Comparison of ENCODE assay signal across 21 mouse cellular contexts in the genomic region with DNA sequence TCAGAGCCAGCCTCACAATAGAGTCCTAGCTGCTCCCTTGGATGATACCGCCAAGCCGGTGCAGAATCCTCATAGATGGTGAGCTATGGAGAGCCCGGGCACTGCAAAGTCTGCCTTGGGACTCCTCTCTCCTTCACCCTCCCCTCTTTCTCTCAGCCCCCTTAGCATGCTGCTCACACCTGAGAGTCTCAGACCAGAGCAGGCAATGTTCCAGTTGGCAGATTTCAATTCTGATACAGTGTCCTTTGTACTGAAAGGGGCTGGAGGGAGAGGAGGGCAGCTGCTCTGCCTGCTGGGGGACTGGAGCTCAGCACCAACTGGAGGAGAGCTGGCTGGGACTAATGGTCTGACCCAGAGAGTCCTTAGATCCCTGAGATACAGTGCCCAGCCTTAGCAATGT.
DNase-seq lines count a peak whose midpoint lies in the region; ATAC-seq and TF ChIP-seq lines count a peak whose summit lies in the region.
"Had no signal": no experiment of that assay in that cellular context is flagged by ENCODE, and none has a peak within 500 bp of the region (broad histone marks: within the 10 kb centered on the region; RNA-seq: fewer than 3 reads in every experiment).

No protein-coding gene starts in this region.

- H3K4me1 ChIP-seq in forebrain, postnatal 0 days (ENCODE audit: insufficient read depth) = no peaks in the 10 kb centered on the region
- peaks cover 10% of the 10 kb centered on the region; the same call in 1 of the 2 replicates for H3K4me1 ChIP-seq in forebrain, embryonic 10.5 days
- H3K4me1 ChIP-seq in hindbrain, embryonic 15.5 days (replicated peaks) = peaks cover 2% of the 10 kb centered on the region; the same call in 1 of the 2 replicates
- no peaks in the 10 kb centered on the region for H3K4me1 ChIP-seq in hindbrain, embryonic 10.5 days (replicated peaks)
- 0 out of 2 replicates have a peak, but pooled peaks cover 3% of the 10 kb centered on the region for H3K4me1 ChIP-seq in midbrain, embryonic 16.5 days (ENCODE audit: control insufficient read depth, insufficient read depth, low read length)
- H3K4me1 ChIP-seq in midbrain, embryonic 10.5 days = peaks cover 10% of the 10 kb centered on the region; the same call in 1 of the 2 replicates
- H3K4me1 ChIP-seq in heart, embryonic 11.5 days (ENCODE audit: control insufficient read depth, insufficient read depth, low read length) = no peaks in the 10 kb centered on the region; the same call in 1 of the 2 replicates

- no peak overlapping the region for H3K27ac ChIP-seq in forebrain, postnatal 0 days (ENCODE audit: low read depth, low read length)
- H3K27ac ChIP-seq in forebrain, embryonic 10.5 days = no peak overlapping the region
- no peak overlapping the region for H3K27ac ChIP-seq in hindbrain, embryonic 15.5 days (replicated peaks)
- H3K27ac ChIP-seq in hindbrain, embryonic 10.5 days = no peak overlapping the region
- H3K27ac ChIP-seq in midbrain, embryonic 16.5 days (ENCODE audit: low read length) = no peak overlapping the region
- no peak overlapping the region for H3K27ac ChIP-seq in midbrain, embryonic 10.5 days (replicated peaks)
- no peak overlapping the region for H3K27ac ChIP-seq in heart, embryonic 11.5 days (ENCODE audit: low read depth, low read length)
- H3K27ac ChIP-seq: heart, adult 2 months; heart, embryonic 10.5 days had no signal

- H3K4me2 ChIP-seq in forebrain, postnatal 0 days (ENCODE audit: low read depth) = no peak overlapping the region
- no peak overlapping the region for H3K4me2 ChIP-seq in hindbrain, embryonic 15.5 days
- H3K4me2 ChIP-seq in midbrain, embryonic 16.5 days (ENCODE audit: low read length) = no peak overlapping the region
- H3K4me2 ChIP-seq in heart, embryonic 11.5 days = no peak overlapping the region

- no peaks in the 10 kb centered on the region for H3K36me3 ChIP-seq in forebrain, postnatal 0 days (ENCODE audit: insufficient read depth)
- no peaks in the 10 kb centered on the region for H3K36me3 ChIP-seq in forebrain, embryonic 10.5 days (replicated peaks)
- no peaks in the 10 kb centered on the region for H3K36me3 ChIP-seq in hindbrain, embryonic 15.5 days
- H3K36me3 ChIP-seq in hindbrain, embryonic 10.5 days = no peaks in the 10 kb centered on the region
- no peaks in the 10 kb centered on the region for H3K36me3 ChIP-seq in midbrain, embryonic 16.5 days (ENCODE audit: control insufficient read depth, insufficient read depth, low read length)
- H3K36me3 ChIP-seq in midbrain, embryonic 10.5 days = no peaks in the 10 kb centered on the region
- H3K36me3 ChIP-seq in heart, embryonic 11.5 days (ENCODE audit: control insufficient read depth, insufficient read depth, low read length) = no peaks in the 10 kb centered on the region
- H3K36me3 ChIP-seq: heart, embryonic 10.5 days had no signal

- H3K9ac ChIP-seq in forebrain, postnatal 0 days = no peak overlapping the region
- no peak overlapping the region for H3K9ac ChIP-seq in hindbrain, embryonic 15.5 days
- no peak overlapping the region for H3K9ac ChIP-seq in midbrain, embryonic 16.5 days (ENCODE audit: low read depth, low read length)
- H3K9ac ChIP-seq in heart, embryonic 11.5 days (ENCODE audit: low read depth, low read length) = no peak overlapping the region

- H3K27me3 ChIP-seq in forebrain, postnatal 0 days (ENCODE audit: insufficient read depth, low read length) = no peaks in the 10 kb centered on the region
- H3K27me3 ChIP-seq in forebrain, embryonic 10.5 days (ENCODE audit: poor library complexity, severe bottlenecking) = no peaks in the 10 kb centered on the region
- no peaks in the 10 kb centered on the region for H3K27me3 ChIP-seq in hindbrain, embryonic 15.5 days
- no peaks in the 10 kb centered on the region for H3K27me3 ChIP-seq in hindbrain, embryonic 10.5 days (ENCODE audit: insufficient read depth, poor library complexity, severe bottlenecking)
- no peaks in the 10 kb centered on the region for H3K27me3 ChIP-seq in midbrain, embryonic 16.5 days (ENCODE audit: control insufficient read depth, insufficient read depth, low read depth, low read length)
- no peaks in the 10 kb centered on the region for H3K27me3 ChIP-seq in midbrain, embryonic 10.5 days (ENCODE audit: low read depth, poor library complexity, severe bottlenecking)
- no peaks in the 10 kb centered on the region for H3K27me3 ChIP-seq in heart, embryonic 11.5 days (ENCODE audit: control insufficient read depth, insufficient read depth, low read length)

- no peaks in the 10 kb centered on the region for H3K9me3 ChIP-seq in forebrain, postnatal 0 days (ENCODE audit: low read length)
- no peaks in the 10 kb centered on the region for H3K9me3 ChIP-seq in forebrain, embryonic 10.5 days
- no peaks in the 10 kb centered on the region for H3K9me3 ChIP-seq in hindbrain, embryonic 15.5 days
- no peaks in the 10 kb centered on the region for H3K9me3 ChIP-seq in hindbrain, embryonic 10.5 days
- no peaks in the 10 kb centered on the region for H3K9me3 ChIP-seq in midbrain, embryonic 16.5 days (replicated peaks; ENCODE audit: control insufficient read depth, low read length, poor library complexity, severe bottlenecking)
- H3K9me3 ChIP-seq in midbrain, embryonic 10.5 days (replicated peaks) = no peaks in the 10 kb centered on the region
- H3K9me3 ChIP-seq in heart, embryonic 11.5 days (replicated peaks; ENCODE audit: control insufficient read depth, low read length) = no peaks in the 10 kb centered on the region
- H3K9me3 ChIP-seq: heart, embryonic 10.5 days had no signal

- peak; percentile 48; the same call in 1 of the 2 replicates for ATAC-seq in forebrain, postnatal 0 days
- ATAC-seq in hindbrain, embryonic 15.5 days (ENCODE audit: low FRiP score, low read depth) = peak; percentile 61; the same call in 1 of the 2 replicates
- ATAC-seq in midbrain, embryonic 16.5 days = peak; percentile 39; the same call in 1 of the 2 replicates
- ATAC-seq in heart, embryonic 11.5 days (replicated peaks; ENCODE audit: insufficient number of reproducible peaks, low FRiP score, low TSS enrichment) = no peak
- ATAC-seq: activated CD4-positive, CD25-positive, alpha-beta regulatory T cell, adult 4 months; forebrain, embryonic 14.5 days; inflammation-experienced regulatory T-cells, adult 6 months; intestine, embryonic 16.5 days had no signal

- TF ChIP-seq CTCF in forebrain, postnatal 0 days (IDR thresholded peaks at IDR 0.05; ENCODE audit: low read depth) = no peak

- DNase-seq in forebrain, postnatal 0 days = no peak
- no peak for DNase-seq in forebrain, embryonic 10.5 days (ENCODE audit: extremely low spot score, low spot score)
- no peak for DNase-seq in hindbrain, embryonic 10.5 days (ENCODE audit: low spot score)
- DNase-seq in midbrain, embryonic 10.5 days (ENCODE audit: low spot score) = no peak
- DNase-seq in kidney, postnatal 25 days = no peak
- DNase-seq: adrenal gland, adult 8-10 months; adrenal gland, postnatal 25 days; cerebellum, adult 18-20 months; cerebellum, adult 9-10 months; cerebellum, postnatal 14 days; gastrocnemius, postnatal 10 days; gastrocnemius, postnatal 36 days; heart, adult 2 months had no signal

- H3K4me3 ChIP-seq in forebrain, postnatal 0 days (ENCODE audit: low read depth, low read length) = no peak overlapping the region
- H3K4me3 ChIP-seq in forebrain, embryonic 10.5 days = no peak overlapping the region
- H3K4me3 ChIP-seq in hindbrain, embryonic 15.5 days = no peak overlapping the region
- H3K4me3 ChIP-seq in hindbrain, embryonic 10.5 days = no peak overlapping the region
- H3K4me3 ChIP-seq in midbrain, embryonic 16.5 days (ENCODE audit: low read depth, low read length) = no peak overlapping the region
- H3K4me3 ChIP-seq in midbrain, embryonic 10.5 days = no peak overlapping the region
- H3K4me3 ChIP-seq in heart, embryonic 11.5 days (ENCODE audit: low read depth, low read length) = no peak overlapping the region
- H3K4me3 ChIP-seq: heart, adult 2 months; heart, embryonic 10.5 days had no signal

- 83% methylated on average over 3 of the region's 3 CpGs for WGBS in forebrain, postnatal 0 days
- 89% methylated on average over 3 of the region's 3 CpGs for WGBS in forebrain, embryonic 10.5 days
- WGBS in hindbrain, embryonic 15.5 days = 84% methylated on average over 3 of the region's 3 CpGs
- 88% methylated on average over 3 of the region's 3 CpGs for WGBS in hindbrain, embryonic 10.5 days
- WGBS in midbrain, embryonic 16.5 days = 81% methylated on average over 3 of the region's 3 CpGs
- WGBS in midbrain, embryonic 10.5 days = 91% methylated on average over 3 of the region's 3 CpGs
- 85% methylated on average over 3 of the region's 3 CpGs for WGBS in heart, embryonic 11.5 days (ENCODE audit: insufficient replicate concordance)
